Mouse (Mus musculus): ENCODE data around the gene Ehd2.

GRCm38 (mm10) chr7:16010649-16011048 lies 43.3 kb upstream of the Ehd2 start:
- TF ChIP-seq CTCF (IDR thresholded peaks at IDR 0.05; ENCODE audit: low read depth, low read length) (no peak), POLR2A (IDR thresholded peaks at IDR 0.05; ENCODE audit: insufficient read depth, low read length) (no peak)

Data from ES-Bruce4 (cell line).